Mouse (Mus musculus): ENCODE results near the gene Cyfip2. TPM values are rescaled to one million over a fixed set of nuclear protein-coding genes. Genes with fewer than 3 reads are reported as not detected.

Gene Cyfip2
- total and polyA plus RNA-seq, 2 experiments = 0.55 to 0.71 TPM

GRCm38 (mm10) chr11:46301579-46302248 is 10.9 kb downstream of the Cyfip2 start:
- Histone ChIP-seq H3K79me2 (ENCODE audit: control insufficient read depth, insufficient read depth, low read length) (no peaks in the 10 kb centered on the region), H3K4me3 (ENCODE audit: insufficient read depth, low read depth, low read length) (no peak overlapping the region), H3K27me3 (ENCODE audit: control insufficient read depth, insufficient read depth, low read length) (no peaks in the 10 kb centered on the region), H3K9ac (ENCODE audit: low read depth, low read length) (no peak overlapping the region), H3K27ac (replicated peaks; ENCODE audit: insufficient read depth, low read depth, low read length) (no peak overlapping the region), H3K36me3 (ENCODE audit: control insufficient read depth, insufficient read depth, low read length) (no peaks in the 10 kb centered on the region), H3K4me1 (ENCODE audit: control insufficient read depth, insufficient read depth, low read length) (peaks cover 17% of the 10 kb centered on the region)
- DNase-seq (ENCODE audit: extremely low read depth, low read depth, low spot score) = no peak
- no peak for TF ChIP-seq CTCF (IDR thresholded peaks at IDR 0.05; ENCODE audit: low read depth, low read length)
- no peak for TF ChIP-seq POLR2A (IDR thresholded peaks at IDR 0.05; ENCODE audit: extremely low read depth, insufficient read depth, low read length)
- 94% methylated on average over 23 of the region's 23 CpGs for WGBS

GRCm38 (mm10) chr11:46299901-46300300 is 12.8 kb downstream of the Cyfip2 start:
- DNase-seq (ENCODE audit: extremely low read depth, low read depth, low spot score) = no peak
- no peak overlapping the region for H3K4me3 ChIP-seq (ENCODE audit: insufficient read depth, low read depth, low read length)
- H3K36me3 ChIP-seq (ENCODE audit: control insufficient read depth, insufficient read depth, low read length) = no peaks in the 10 kb centered on the region
- H3K79me2 ChIP-seq (ENCODE audit: control insufficient read depth, insufficient read depth, low read length) = no peaks in the 10 kb centered on the region
- 86% methylated on average over 6 of the region's 6 CpGs for WGBS
- H3K27me3 ChIP-seq (ENCODE audit: control insufficient read depth, insufficient read depth, low read length) = no peaks in the 10 kb centered on the region
- no peak overlapping the region for H3K9ac ChIP-seq (ENCODE audit: low read depth, low read length)
- peaks cover 17% of the 10 kb centered on the region for H3K4me1 ChIP-seq (ENCODE audit: control insufficient read depth, insufficient read depth, low read length)
- TF ChIP-seq CTCF (IDR thresholded peaks at IDR 0.05; ENCODE audit: low read depth, low read length) (no peak), POLR2A (IDR thresholded peaks at IDR 0.05; ENCODE audit: extremely low read depth, insufficient read depth, low read length) (no peak)
- H3K27ac ChIP-seq (replicated peaks; ENCODE audit: insufficient read depth, low read depth, low read length) = no peak overlapping the region

- H3K27me3 ChIP-seq (ENCODE audit: control insufficient read depth, insufficient read depth, low read length) = no peaks in the 10 kb centered on the region
- no peak overlapping the region for H3K27ac ChIP-seq (replicated peaks; ENCODE audit: insufficient read depth, low read depth, low read length)
- TF ChIP-seq CTCF (IDR thresholded peaks at IDR 0.05; ENCODE audit: low read depth, low read length) (no peak), POLR2A (IDR thresholded peaks at IDR 0.05; ENCODE audit: extremely low read depth, insufficient read depth, low read length) (no peak)
- WGBS = 45% methylated on average over 13 of the region's 13 CpGs
- peaks cover 17% of the 10 kb centered on the region for H3K4me1 ChIP-seq (ENCODE audit: control insufficient read depth, insufficient read depth, low read length)
- no peak overlapping the region for H3K4me3 ChIP-seq (ENCODE audit: insufficient read depth, low read depth, low read length)
- no peaks in the 10 kb centered on the region for H3K79me2 ChIP-seq (ENCODE audit: control insufficient read depth, insufficient read depth, low read length)
- H3K36me3 ChIP-seq (ENCODE audit: control insufficient read depth, insufficient read depth, low read length) = no peaks in the 10 kb centered on the region
- DNase-seq (ENCODE audit: extremely low read depth, low read depth, low spot score) = peak; percentile 65
- H3K9ac ChIP-seq (ENCODE audit: low read depth, low read length) = no peak overlapping the region
Observed at GRCm38 (mm10) chr11:46298889-46299785, 13.5 kb downstream of the Cyfip2 start.

- H3K36me3 ChIP-seq (ENCODE audit: control insufficient read depth, insufficient read depth, low read length) = no peaks in the 10 kb centered on the region
- no peak overlapping the region for H3K9ac ChIP-seq (ENCODE audit: low read depth, low read length)
- WGBS = 91% methylated on average over 11 of the region's 11 CpGs
- TF ChIP-seq POLR2A (IDR thresholded peaks at IDR 0.05; ENCODE audit: extremely low read depth, insufficient read depth, low read length) = no peak
- TF ChIP-seq CTCF (IDR thresholded peaks at IDR 0.05; ENCODE audit: low read depth, low read length) = no peak
- peaks cover 20% of the 10 kb centered on the region for H3K4me1 ChIP-seq (ENCODE audit: control insufficient read depth, insufficient read depth, low read length)
- no peak overlapping the region for H3K27ac ChIP-seq (replicated peaks; ENCODE audit: insufficient read depth, low read depth, low read length)
- H3K4me3 ChIP-seq (ENCODE audit: insufficient read depth, low read depth, low read length) = no peak overlapping the region
- no peaks in the 10 kb centered on the region for H3K27me3 ChIP-seq (ENCODE audit: control insufficient read depth, insufficient read depth, low read length)
- H3K79me2 ChIP-seq (ENCODE audit: control insufficient read depth, insufficient read depth, low read length) = no peaks in the 10 kb centered on the region
- DNase-seq (ENCODE audit: extremely low read depth, low read depth, low spot score) = no peak
Observed at GRCm38 (mm10) chr11:46294390-46294789, 18.3 kb downstream of the Cyfip2 start.

GRCm38 (mm10) chr11:46293491-46293890 is 19.2 kb downstream of the Cyfip2 start:
- no peaks in the 10 kb centered on the region for H3K79me2 ChIP-seq (ENCODE audit: control insufficient read depth, insufficient read depth, low read length)
- peaks cover 13% of the 10 kb centered on the region for H3K4me1 ChIP-seq (ENCODE audit: control insufficient read depth, insufficient read depth, low read length)
- H3K9ac ChIP-seq (ENCODE audit: low read depth, low read length) = no peak overlapping the region
- no peak overlapping the region for H3K27ac ChIP-seq (replicated peaks; ENCODE audit: insufficient read depth, low read depth, low read length)
- no peak for DNase-seq (ENCODE audit: extremely low read depth, low read depth, low spot score)
- no peaks in the 10 kb centered on the region for H3K27me3 ChIP-seq (ENCODE audit: control insufficient read depth, insufficient read depth, low read length)
- no peaks in the 10 kb centered on the region for H3K36me3 ChIP-seq (ENCODE audit: control insufficient read depth, insufficient read depth, low read length)
- TF ChIP-seq CTCF (IDR thresholded peaks at IDR 0.05; ENCODE audit: low read depth, low read length) = no peak
- no peak for TF ChIP-seq POLR2A (IDR thresholded peaks at IDR 0.05; ENCODE audit: extremely low read depth, insufficient read depth, low read length)
- no peak overlapping the region for H3K4me3 ChIP-seq (ENCODE audit: insufficient read depth, low read depth, low read length)
- WGBS = 92% methylated on average over 5 of the region's 5 CpGs

Measured in liver, adult 2 months (tissue).